Mouse (Mus musculus): ENCODE data around the gene Uhrf1.
"Not testable (repeated sequence)": the region's sequence is repeated elsewhere in the genome, so short reads cannot be mapped to it uniquely, and the experiment has no call there.

Uhrf1 gene

DNA sequence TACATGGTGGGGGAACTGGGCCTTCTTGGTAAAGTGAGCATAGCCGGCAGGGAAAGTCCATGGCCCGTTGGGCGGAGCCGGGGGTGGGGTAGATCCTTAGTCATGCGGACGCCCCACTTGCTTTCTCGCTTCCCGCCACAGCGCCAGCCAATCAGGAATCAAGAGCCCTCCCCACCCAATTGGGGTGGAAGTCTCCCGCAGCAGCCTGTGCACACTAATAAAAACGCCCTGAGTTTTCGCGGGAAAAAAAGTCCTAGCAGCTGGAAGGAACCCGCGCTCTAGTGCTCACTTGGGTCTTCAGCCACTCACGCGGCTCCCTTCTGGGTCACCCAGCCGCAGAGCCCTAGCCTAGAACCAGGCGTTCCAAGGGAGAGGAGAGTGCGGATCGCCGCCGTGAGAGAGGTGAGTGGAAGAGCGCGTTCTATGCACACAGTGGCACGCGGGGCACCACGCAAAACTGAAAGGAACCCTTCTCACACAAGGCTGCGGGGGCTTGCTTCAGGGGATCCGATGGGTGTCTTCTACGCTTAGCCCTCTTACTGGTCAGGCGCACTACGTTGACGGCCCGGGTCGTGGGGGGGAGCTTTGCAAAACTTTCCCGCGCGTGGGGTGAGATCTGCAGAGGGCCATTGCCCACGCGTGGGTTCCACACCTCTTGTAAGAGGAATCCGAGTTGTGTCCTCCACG, at the start of gene Uhrf1:
Uhrf1 (plus strand) TSS at position 162 of the 687 bp plus-strand sequence.
- DNase-seq: peak; percentile 76

DNA sequence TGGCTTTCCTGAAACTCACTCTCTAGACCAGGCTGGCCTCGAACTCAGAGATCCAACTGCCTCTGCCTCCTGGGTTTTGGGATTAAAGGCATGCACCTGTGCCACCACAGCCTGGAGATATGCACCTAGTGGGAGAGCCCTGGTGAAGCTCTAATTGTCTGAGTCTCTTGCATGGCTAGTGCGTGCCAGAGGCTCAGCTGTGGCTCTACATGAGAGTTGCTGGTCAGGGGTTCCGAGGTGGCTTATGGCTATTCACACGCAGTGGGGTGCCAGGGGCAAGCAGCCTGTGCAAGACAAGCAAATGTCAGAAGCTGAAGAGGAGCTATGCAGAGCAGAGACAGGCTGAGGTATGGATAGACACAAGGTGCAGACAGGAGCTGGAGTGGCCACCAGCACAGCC, 48.4 kb upstream of the Uhrf1 start:
- DNase-seq: peak; percentile 18

- no peak for DNase-seq
These were observed 47.7 kb upstream of the Uhrf1 start for GRCm38 (mm10) chr17:56255429-56255828.

GRCm38 (mm10) chr17:56255863-56256238, 47.3 kb upstream of the Uhrf1 start:
- peak; percentile 99 for DNase-seq

GRCm38 (mm10) chr17:56256239-56256881, 46.8 kb upstream of the Uhrf1 start, which contains the start of gene Fem1a:
Gene Fem1a, plus strand, starts transcription at chr17:56256810.
- peak; percentile 99 for DNase-seq

GRCm38 (mm10) chr17:56257181-56257894, 45.8 kb upstream of the Uhrf1 start:
- DNase-seq: peak; percentile 64

GRCm38 (mm10) chr17:56258269-56258668, 44.9 kb upstream of the Uhrf1 start:
- DNase-seq: peak; percentile 6

DNA sequence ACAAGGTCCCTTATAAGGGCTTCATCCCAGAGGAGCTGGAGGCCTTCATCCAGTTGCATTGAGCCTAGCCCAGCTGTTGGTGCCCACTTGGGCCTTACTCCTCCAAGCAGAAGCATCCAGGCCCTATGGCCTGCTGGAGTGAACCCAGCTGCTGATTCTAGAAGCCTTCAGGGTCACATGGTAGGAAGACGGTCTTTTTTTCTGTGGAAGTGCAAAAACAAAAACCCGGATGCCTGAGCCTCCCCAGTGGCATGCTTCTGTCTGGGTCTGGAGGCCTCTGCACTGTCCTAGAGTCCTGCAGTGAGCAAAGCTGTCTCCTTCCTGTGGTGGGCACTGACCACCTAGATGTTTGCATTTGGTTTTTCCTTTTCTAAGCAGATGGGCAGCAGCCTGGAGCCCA, 44.3 kb upstream of the Uhrf1 start:
- DNase-seq: not testable (repeated sequence)

DNA sequence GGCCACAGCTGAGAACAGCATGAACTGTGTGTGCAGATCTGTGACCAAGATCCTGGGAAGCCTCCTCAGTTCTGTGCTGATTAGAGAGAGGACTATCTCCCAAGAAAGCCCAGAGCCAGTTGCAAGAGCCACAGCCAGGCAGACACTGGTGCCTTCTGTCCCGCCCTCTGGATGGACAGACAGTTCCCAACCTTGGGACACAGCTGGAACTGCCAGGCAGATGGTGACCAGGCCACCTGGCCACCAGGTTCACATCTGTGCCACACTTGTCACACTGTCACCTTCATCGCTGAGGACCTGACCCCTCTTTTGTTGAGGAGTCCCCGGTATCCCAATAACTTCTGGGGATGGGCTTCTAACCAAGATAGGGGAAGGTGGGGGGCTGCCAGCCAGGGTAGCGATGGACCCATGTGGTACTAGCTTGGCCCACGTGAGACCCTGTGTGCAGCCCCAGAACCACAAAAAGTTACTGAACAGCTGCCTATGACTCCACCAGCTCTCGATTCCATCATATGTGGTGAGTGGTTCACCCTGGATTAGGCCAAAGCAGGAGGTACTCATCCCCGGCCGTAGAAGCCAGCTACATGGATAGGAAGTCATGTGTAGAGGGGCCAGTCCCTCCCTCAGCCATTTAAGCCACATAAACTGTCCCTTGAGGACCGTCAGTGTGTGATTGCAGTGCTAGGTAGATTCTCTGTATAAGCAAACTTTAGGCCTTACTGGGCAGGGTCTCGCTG, 43.7 kb upstream of the Uhrf1 start:
- peak; percentile 15 for DNase-seq

- peak; percentile 71 for DNase-seq
These were observed 42.0 kb upstream of the Uhrf1 start for GRCm38 (mm10) chr17:56261166-56261565.

GRCm38 (mm10) chr17:56262645-56263094, 40.5 kb upstream of the Uhrf1 start:
- DNase-seq: peak; percentile 6

GRCm38 (mm10) chr17:56264020-56264419, 39.1 kb upstream of the Uhrf1 start:
- peak; percentile 83 for DNase-seq

DNA sequence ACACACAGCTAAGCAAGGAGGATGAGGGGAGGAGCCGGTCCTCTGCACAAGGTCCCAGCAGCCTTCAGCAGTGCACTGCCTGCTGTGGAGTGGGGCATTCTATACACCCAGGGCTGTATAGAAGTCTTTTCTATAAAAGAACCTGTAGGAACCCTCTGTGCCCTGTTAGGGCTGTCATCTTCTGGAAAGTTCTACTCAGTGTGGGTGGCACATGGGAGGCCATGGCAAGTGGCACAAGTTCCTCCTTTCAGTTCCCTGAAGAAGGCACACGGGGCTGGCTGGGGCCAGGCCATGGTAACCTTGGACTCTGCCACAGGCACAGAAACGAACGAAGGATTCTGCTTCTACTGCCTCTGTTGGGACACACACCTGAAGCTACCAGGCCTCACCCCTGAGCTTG, 38.1 kb upstream of the Uhrf1 start:
- peak; percentile 13 for DNase-seq

GRCm38 (mm10) chr17:56265869-56266268, 37.3 kb upstream of the Uhrf1 start:
- DNase-seq: no peak

GRCm38 (mm10) chr17:56266271-56266670, 36.9 kb upstream of the Uhrf1 start:
- peak; percentile 20 for DNase-seq

- DNase-seq: peak; percentile 84
These were observed 33.9 kb upstream of the Uhrf1 start for GRCm38 (mm10) chr17:56269153-56269630.

DNA sequence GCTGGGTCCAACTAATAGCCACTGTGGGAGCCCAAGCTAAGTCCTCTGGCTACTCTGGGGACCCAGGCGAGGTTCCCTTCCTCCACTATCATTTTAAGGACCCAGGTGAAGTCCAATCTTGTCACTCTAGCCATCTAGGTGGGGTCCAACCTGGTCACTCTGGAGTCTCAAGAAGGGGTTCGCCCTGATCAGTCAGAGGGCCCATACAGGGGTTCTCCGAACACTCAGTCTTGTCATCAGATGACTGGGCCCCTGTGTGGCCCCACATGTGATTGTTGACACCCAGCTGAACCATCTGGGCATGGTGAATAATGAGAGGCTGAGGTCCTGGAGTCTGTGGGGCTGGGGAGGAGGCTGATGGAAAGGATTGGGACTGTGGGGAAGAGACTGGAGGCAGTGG, 33.4 kb upstream of the Uhrf1 start:
- no peak for DNase-seq

GRCm38 (mm10) chr17:56271609-56272253, 31.4 kb upstream of the Uhrf1 start:
- DNase-seq: no peak

GRCm38 (mm10) chr17:56272644-56273043, 30.5 kb upstream of the Uhrf1 start:
- peak; percentile 70 for DNase-seq

- no peak for DNase-seq
These were observed 29.6 kb upstream of the Uhrf1 start for GRCm38 (mm10) chr17:56273482-56273881.

GRCm38 (mm10) chr17:56273986-56274385, 29.1 kb upstream of the Uhrf1 start:
- DNase-seq: no peak

- peak; percentile 89 for DNase-seq
These were observed 27.2 kb upstream of the Uhrf1 start for GRCm38 (mm10) chr17:56275842-56276480.

Data from kidney, adult 9 months (tissue).